Mouse (Mus musculus): Measurements from ENCODE around the gene Notum. TPM values are rescaled to one million over a fixed set of nuclear protein-coding genes. Genes with fewer than 3 reads are reported as not detected.
A peak's percentile ranks its signal among the peaks of the same experiment; 100 is the strongest.

Notum gene
- polyA plus RNA-seq, 2 experiments from 2014 or later, result not detected

DNA sequence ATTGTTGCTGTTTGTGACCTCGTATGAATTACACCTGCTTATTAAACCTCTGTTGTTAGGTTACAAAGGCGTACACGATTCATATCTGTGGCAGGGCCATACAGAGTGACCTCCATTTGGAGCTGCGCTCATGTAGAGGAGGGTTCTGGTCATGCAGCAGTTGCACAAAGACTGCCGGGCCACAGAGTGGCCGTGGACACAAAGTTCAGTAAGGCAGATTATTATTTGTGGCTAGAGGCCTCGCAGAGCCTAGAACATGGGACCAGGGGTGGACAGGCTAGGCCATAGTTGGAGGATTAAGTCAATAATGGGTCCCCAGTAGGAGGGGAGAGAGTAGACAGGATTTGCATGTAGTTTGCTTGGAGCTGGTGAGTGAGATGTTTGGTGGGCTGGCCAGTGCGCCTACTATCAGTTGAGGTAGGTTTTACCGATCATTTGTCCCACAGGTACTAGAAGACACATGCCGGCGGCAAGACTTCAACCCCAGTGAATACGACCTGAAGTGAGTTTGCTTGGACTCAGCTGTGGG lies 12.7 kb upstream of the Notum start:
- ATAC-seq, result no peak

DNA sequence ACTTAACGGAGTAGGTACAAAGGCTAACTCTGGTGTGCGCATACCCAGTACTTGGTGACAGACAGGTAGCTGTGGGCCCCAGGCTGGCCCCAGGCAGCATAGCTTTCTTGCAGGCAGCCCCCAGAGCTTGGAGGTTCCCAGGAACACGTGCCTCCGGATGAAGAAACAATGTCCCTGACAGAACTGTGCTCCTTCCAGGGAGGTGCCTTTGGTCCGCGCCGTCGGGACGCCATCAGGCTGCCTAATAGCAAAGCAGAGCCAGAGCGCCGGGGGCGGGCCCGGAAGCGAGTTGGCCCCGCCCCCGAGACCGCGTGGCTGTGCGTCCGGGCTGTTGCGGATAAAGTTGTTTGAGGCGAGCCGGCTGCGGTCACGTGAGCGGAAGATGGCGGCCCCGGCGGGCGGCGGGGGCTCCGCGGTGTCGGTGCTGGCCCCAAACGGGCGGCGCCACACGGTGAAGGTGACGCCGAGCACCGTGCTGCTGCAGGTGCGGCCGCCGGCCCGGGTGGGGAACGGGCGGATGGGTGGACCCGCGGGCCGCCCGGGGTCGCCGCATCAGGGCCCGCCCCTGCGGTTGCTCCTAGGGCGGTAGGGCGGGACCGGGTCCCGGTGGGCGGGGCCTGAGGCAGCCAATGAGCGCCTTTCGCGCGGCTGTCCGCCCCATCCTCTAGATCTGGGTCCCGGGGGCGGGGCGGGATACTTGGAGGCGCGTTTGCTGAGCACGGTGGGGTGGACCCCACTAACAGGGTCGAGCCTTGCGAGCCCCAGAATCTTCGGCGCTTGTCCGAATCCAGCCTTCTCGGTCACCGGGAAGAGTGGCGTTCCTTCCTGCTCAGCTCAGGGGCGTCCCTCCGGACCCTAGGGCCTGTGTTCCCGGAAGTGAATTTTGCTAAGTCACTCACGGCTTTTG lies 12.0 kb upstream of the Notum start, which contains the start of gene Aspscr1:
Aspscr1 (plus strand) TSS at position 287 of the 907 bp plus-strand sequence.
- ATAC-seq, result peak; percentile 85

DNA sequence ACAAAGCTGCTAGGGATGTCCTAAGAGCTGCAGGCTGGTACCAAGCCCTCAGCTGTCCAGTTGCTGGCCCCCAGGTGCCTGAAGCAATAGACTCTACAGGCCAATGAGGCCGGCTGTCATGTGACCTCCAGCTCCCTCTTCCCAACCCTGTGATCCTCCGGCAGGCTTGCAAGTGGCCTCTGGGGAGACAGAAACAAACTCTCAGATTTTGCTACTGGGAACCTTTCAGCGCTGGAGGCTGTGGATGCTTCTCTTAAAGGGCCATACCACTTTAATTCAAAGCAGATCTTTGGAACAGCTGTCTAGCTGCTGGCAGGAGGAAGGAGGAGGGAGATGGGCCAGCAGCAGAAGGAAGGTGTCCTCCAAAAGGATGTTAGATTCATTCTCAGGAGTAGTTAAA lies 5.6 kb upstream of the Notum start:
- ATAC-seq, result no peak

DNA sequence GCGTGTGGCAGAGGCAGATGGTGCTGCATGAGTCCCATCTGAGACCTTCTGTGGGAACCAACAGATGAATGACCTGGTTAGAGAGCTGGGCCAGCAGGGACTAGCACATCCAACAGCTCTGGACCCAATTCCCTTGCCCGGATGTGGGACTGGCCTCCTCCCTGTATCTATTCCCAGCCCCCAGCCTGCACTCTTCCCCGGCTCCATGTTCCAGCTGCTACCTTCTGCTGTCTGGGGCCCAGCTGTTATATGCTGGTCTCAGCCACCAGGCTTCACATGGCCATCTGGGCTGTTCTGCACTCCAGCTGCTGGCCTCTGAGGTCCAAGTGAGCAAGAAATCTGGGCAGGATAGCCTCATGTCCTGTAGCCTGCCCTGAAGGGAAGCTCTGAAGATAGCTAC lies 4.4 kb upstream of the Notum start:
- ATAC-seq, result no peak

DNA sequence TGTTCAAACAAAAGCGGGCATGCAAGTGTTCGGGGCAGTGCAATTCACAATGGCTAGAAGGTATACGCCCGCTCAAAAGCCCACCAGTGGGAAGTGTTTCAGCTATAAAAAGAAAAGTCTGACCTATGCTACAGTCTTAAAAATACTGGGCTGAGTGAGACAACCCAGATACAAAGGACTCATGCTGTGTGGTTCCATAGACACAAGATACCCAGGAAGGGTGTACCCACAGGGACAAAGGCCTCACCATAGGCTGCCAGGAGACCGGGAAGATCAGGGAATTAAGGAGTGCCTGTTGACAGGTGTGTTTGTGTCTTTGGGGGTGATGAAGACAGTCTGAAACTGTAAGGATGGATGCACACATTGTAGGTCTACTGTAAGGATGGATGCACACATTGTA lies 2.7 kb upstream of the Notum start:
- ATAC-seq, result no peak

DNA sequence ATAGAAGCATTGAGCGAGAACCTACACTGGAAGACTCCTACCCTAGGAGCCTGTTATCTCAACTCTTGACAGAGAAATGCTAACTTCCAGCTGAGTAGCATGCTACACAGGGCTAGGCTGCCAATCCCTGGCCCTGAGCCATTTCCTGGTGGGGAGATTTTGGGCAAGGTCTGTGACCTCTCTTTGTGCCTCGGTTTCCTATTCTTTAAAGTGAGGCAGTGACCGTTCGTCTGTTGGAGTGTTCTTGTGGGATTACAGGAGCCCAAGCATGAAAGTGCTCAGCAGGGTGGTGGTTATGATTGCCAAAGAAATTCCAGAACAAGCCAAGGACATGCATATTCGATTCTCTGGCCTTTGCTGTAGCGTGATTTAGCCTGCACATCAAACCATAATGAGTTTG lies 1.8 kb upstream of the Notum start:
- no peak for ATAC-seq

DNA sequence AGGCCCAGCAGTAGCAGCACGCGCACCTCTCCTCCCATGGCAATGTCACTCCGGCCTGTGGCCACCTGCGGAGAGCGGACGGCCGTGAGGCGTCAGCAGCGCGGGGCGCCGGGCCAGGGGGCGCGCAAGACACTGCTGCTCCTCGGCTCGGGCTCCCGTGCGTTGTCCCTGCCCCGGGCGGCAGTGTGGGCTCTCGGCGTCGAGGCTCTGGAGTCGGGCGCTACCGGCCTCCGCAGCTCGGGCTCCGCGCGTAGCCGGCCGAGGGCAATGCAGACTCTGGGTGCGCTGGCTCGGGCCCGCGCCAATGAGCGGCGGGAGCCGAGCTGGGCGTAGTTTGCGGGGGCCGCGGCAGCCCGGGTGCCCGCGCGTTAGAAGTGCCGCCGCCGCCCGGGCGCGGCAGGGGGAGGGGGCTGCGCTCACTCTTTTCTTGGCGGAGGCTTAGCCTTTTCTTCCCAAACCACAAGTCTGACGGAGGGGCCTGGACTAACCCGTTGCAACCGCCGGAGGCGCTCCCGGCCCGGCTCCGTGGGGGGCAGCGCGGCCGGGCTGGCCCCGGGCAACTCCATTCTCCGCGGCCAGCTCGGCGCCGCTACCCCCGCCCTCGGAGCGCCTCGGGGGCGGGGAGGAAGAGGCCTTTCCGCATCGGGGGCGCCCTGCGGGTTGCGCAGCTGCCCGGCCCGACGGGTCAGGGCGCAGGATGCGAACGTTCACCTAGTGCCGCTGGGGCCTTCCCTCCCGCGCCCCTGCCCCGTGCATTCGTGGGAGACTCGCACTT lies 487 bp downstream of the Notum start:
- ATAC-seq, result no peak

DNA sequence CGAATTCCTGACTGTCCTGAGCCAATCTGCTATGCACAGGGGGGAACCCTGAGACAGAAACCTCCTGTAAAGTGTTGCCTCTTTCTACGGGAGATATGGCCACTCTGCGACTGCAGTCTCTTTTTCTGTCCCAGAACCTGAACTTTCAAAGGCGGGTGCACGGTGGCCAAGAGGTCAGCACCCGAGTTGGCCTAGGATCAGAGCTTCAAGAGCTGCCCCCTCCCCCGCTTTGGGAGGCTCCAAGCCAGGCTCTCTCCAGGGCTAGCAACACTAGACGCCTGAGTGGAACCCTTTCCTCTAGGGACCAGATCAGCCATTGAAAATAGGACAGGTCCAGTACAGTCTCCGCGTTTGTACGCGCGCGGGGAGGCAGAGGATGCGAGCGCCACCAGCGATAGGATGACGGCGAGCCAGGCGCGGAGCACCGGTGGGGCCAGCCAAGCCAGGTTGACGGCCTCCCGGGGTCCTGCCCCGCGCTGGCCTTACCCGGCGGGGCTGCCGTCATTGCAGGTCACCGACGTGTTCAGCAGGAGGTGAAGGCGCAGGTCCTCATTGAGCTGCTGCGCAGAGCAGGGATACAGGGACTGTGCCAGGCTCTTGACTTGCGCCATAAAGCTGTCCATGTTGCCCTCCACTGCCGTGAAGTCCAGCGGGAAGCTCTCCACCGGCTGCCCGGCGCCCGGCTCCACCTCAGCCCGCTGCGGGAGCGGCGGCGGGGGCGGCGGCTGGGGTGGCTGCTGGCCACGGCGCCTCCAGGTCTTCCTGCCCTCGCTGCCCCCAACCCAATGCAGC lies 1.3 kb downstream of the Notum start:
- no peak for ATAC-seq

DNA sequence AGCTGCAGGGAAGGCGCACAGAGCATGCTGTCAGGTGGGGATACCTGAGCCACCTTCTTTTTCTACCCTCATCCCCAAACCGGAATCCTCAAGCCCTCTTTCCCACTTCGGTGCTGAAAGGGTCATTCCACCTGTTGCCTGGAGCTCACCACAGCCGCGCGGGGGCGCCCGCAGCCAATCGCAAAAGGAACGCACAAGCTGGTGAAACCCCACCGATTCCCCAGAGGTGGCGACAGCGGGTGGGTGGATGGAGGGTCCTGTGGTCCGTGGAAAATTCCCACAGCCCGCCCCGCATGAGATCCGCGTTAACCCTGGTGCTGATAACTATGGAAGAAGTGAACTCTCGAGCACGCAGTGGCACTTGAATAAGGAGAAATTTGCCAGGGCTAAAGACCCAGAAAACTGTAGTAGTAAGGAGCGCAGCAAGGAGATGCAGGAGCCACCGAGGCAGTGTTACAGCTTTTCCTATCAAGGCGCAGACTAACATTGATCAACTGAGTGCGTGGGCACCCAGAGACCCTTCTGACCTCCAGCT lies 2.0 kb downstream of the Notum start:
- no peak for ATAC-seq

DNA sequence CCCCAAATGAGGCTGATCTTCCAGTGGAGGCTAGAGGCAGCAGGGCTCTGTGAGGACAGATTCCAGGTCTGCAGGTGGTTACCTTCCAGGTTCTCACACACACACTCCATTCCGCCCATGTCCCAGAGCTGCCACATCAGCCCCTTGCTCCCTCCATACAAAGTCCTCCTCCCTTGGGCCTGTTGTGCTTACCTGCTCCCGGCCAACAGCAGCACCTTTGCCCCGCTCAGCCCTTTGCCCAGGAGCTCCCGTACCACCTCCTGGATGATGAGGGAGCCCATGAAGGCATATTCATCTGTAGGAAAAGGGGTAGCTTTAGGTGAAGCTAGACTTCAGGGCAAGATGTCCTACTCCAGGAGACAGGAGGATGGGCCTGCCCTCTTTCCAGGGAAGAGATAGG lies 3.7 kb downstream of the Notum start:
- no peak for ATAC-seq

DNA sequence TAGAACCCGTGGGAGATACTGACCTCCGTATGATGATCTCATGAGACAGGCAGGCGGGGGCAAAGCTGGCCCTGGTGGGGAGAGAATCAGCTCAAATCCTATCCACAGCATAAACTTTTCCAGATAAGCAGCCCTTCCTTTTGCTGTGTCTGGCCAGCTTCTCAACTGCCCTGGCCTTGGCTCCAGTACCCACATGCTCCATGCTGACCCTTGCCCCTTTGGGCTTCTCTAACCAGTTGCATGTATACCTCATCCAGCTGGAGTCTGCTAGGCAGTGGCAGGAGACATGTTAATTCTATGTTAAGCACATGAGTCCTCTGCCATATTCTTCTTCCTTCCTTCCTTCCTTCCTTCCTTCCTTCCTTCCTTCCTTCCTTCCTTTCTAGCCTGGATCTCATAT lies 6.2 kb downstream of the Notum start:
- ATAC-seq, result no peak

DNA sequence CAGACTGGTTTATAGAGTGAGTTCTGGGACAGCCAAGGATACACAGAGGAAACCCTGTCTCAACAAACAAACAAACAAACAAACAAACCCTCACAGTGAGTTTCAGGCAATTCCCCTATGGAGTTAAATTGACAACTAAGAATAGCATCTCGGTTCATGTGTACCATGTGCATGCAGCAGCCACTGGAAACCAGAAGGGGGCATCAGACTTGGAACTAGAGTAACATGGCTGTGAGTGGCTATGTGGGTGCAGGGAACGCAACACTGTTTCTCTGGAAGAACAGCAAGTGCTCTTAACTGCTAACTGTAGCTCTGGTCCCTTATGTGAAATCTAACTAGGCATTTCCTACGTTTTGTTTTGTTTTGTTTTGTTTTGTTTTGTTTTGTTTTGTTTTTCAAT lies 9.1 kb downstream of the Notum start:
- ATAC-seq, result no peak

DNA sequence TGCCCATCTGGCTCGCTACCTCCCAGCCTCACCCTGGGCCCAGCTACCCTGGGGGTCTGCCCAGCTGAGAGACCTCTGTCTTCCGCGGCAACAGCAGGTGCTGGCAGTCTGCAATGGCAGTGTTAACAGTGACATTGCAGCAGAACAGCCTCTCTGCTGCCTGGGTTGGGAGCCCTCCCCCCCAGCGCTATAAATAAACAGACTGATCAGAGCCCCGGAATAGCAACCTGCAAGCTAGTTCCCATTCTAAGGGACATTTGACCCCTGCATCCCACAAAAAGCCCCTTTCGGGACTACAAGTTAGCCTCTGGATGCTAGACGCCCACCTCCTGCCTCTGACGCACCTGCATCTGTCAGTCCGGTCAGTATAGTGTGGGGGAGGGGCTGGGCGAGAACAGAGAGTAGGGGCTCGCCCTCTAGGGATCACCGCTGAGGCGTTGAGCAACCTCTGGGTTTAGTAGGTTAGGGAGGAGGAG lies 12.9 kb downstream of the Notum start, which contains the start of gene Myadml2:
Myadml2 (minus strand) TSS at position 158 of the 476 bp plus-strand sequence.
- ATAC-seq, result no peak

DNA sequence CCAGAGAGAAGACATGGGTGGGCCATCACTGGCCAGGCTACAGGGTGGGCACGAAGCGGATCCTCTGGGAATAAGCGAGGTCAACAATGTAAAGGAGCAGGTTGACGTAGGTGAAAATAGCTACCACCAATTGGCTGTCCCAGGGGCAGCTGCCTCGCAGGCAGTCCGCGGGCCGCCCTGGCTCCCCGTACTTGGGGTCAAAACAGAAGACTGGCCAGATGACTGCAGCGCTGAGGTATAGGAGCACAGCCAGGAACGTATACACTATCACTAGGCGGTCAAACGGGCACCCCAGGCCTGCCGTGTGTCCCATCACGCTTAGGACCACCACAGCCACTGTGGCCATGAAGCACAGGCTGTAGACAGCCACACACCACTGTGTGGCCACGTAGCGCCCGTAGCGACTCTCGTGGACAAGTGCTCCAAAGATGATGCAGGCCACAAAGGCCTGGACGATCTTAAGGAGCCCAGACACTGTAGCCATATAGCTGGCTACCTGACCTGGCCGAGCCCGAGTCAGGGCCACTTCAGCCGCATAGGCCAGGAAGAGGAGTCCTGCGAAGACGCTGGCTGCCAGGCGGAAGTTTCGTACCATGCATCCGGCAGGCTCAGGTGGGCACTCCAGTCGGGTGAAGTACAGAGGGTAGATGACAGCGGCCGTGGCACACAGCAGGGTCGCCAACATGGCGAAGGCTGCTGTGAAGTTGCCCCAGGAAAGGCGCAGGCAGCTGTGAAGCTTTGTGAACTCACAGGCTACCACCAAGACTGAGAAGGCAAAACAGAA lies 13.7 kb downstream of the Notum start:
- ATAC-seq, result no peak

DNA sequence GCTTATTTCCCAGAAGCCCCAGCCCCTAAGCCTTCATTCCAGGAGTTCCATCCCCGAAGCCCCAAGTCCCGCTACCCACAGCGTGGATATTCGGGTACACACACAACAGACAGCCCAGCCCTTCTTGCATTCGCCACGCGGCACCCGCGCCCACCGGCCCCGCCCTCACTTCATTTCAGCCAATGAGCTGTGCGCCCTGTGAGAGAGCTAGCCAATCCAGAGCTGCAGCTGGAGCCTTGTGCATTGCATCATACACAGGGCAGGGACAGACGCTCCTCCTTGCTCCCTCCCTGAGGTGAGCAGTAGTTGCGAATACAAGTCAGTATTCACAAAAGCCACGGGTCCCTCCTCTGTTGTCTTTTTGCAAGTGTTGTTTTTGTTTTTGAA lies 17.4 kb downstream of the Notum start, which contains the start of gene Pycr1:
Pycr1 (minus strand) TSS at position 169 of the 387 bp plus-strand sequence.
- peak; percentile 99 for ATAC-seq

DNA sequence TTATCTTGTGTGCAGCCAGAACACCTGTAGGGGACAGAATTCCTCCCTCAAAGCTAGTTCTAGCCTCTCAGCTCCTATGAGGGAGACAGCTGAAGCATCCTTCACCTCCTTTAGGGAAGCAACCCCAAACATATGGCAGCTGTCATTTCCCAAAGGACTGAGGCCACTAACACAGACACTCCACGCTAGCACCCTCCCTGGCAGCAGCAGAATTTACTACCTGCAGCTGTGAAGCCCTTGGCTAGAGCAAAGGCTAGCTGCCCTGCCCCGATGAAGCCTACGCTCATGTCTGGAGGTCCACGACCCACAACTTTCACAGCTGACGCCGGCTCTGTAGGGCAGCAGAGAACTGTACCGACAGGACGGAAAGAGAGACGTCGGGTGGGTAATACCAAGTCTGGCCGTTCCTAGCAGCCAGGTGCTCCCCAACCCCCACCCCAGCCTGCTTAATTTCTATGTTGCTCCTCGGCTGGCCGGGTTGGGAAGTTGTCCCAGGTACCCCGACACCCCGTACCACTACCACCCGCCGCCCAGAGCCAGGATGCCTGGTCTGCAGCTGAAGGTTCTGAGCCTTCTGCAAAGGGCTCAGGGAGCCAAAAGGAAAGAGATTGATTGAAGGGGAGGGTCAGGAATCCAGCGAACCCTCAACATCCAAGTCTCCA lies 17.9 kb downstream of the Notum start:
- no peak for ATAC-seq

DNA sequence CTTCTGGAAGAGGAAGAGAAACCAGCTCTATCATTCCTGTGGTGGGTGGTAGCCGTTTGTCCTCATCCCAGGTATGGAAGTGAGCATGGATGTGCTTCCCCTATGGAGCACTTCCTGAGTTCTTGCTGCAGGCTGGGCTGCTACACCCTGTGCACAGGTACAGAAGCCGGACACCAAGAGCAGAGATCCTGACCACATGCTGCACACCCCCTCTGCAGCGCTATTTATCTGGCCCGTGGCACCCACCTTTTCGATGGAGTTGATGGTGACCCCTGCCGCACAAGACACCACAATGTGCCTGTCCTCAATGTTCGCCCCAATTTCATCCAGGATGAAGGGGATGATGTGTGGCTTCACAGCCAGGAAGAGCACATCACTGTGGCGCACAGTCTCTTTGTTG lies 19.1 kb downstream of the Notum start:
- no peak for ATAC-seq

DNA sequence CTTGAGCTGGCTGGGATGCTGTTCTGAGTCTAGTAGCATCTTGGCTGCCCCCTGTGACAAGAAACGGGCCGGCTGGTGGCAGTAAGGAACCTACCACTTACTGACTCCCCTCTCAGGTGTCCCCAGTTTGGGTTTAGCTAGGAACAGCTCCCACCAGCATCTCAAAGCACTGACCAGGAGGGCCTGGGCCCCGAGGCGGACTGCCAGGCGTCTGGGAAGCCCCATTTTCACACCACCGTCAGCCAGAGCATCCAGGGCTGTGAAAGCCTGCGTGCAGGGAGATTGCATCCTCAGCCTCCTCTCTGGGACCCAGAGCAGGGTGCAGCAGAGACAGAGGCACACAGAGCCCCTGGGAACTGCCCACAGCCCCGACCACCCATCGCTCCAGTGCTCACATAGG lies 19.7 kb downstream of the Notum start:
- ATAC-seq, result no peak

DNA sequence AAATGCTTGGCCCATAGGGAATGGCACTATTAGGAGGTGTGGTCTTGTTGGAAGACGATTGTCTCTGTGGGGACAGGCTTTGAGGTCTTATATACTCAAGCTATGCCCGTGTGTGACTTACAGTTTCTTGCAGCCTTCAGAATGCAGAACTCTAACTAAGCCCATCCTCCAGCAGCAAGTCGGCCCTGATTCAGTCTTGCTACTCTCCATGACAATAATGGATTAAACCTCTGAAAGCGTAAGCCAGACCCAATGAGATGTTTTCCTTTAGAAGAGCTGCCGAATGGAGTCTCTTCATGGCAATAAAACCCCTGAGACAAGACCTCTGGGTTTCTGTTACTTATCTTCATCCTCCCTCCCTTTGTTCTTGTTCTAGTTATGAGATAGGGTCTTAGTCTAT lies 26.2 kb downstream of the Notum start:
- ATAC-seq, result no peak

DNA sequence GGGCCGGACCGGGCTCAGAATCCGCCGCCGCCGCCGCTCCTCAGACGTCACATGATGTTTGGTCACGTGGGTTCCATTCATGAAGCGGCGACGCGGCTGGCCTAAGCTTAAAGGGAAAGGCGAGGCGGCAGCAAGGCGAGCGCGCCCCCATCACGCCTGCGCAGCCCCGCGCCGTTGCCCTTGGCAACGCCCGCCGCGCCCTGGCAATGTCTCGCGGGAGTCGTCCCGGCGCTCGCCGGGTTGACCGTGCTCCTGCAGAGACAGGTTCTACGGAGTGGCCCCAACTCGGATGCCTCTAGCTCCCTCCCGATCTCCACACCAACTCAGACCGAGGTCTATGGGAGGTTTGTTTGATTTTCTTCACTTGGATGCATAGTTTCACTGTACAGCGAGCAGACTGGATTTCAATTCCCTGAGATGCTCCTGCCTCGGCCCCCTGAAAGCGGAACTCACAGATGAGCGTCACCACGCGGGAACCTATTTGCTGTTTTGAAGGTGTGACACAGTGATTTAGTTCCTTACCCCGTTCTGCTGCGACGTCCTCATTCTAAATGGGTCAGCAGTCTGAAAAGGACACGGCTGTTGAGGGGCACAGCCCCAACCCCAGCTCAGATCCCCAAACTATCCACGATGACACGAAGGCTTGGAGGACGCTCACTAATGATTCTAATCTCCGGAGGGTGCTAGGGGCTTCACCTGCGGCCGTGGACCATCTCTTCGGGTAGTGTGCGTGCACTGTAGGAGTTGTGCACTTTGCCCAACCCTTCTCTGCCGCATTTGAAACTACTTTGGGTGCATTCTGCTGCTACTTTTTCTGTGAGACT lies 27.2 kb downstream of the Notum start, which contains the start of gene Mafg:
Mafg (minus strand) TSS at position 81 of the 824 bp plus-strand sequence.
- ATAC-seq, result peak; percentile 50

Data from activated CD4-positive, CD25-positive, alpha-beta regulatory T cell, adult 4 months (primary cell).